Mouse (Mus musculus) stomach, postnatal 0 days (tissue): ENCODE results near the gene Tmem63c.

Experiments
- CTCF ChIP-seq: IDR thresholded peaks from 2 replicates; pipeline ENCODE4 v1.5.1; 2016; ENCODE audit warnings: antibody characterized with exemption, low read depth, mild to moderate bottlenecking, moderate library complexity
- EP300 ChIP-seq: optimal IDR thresholded peaks from 2 replicates; pipeline ENCODE3; 2016; ENCODE audit warnings: antibody characterized with exemption

GRCm38 (mm10) chr12:87054873-87055272, 33.7 kb downstream of the Tmem63c start:
- TF ChIP-seq CTCF = no peak
- TF ChIP-seq EP300 = no peak
